Mouse (Mus musculus): ENCODE data around the gene Galntl6. TPM values are rescaled to one million over a fixed set of nuclear protein-coding genes. Genes with fewer than 3 reads are reported as not detected.

The Galntl6 gene
- total and polyA plus RNA-seq, 3 experiments: 0.03 to 0.31 TPM; not detected in 1

DNA sequence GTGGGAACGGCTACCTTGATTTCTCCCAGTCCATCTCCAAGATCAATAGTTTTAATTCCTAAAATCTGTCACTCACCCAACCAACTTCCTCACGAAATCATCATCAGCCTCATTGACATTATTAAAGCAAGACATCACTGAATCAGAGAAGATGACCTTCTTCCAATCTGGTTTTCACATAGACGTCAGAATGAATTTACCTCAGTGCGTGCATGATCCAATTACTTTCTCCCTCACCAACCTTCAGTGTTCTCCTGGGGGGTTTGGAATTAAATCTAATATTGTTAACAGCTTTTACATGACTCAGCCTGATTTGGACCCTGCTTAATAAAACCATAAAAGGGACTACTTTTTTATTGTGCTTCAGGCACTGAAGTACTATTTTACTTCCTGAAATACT lies 307.7 kb downstream of the Galntl6 start:
- DNase-seq: no peak

DNA sequence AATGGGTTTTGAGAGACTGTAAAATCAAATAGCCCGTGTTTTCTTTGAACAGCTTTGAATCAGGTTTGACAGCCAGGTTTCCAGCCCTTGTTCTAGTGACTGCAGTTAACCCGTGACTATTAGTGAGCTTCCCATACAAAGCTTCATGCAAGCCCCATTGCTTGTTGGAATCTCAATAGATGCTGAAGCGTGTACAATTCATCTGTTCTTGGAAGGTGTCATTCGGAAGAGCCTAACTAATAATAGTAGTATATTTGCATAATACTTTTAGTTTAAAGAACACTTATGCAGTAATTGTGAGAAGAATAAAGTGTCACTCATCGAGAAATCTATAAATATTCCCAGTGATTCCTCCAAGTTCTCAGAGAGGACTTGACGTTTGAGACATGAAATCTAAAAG lies 314.6 kb downstream of the Galntl6 start:
- no peak for DNase-seq

DNA sequence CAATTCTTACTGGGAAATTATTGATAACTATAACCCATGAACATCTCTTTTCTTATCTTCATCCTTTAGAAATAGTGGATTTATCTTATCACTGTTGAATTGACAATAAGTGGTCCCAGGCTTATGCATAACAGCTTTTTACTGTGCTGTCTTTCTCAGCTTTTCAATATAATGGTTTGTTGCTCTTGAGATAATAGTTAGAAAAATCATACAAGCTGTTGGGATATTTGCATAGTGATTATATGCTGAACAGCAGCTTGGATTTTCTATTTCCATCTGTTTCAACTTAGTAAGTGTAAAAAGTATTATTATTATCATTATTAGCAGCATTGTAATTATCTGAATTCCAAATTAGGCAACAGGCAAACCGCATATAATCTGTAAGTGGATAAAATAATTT lies 337.1 kb downstream of the Galntl6 start:
- no peak for DNase-seq

DNA sequence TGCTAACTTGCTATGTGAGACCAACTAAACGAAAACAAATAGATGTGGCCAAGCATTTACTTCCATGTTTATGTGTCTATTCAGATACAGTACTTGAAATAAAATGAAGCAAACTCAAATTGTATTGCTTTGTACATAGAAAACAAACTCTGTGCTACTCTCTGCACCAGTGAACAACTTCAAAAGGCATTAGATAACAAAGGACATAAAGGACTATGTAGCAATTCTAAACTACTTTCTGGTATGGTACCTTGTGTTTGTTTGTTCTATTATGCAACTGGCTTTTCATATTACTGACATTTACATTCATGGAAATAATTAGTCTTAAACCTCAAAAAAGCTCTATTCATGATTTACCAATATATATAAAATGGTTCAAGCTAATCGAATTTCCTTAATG lies 344.4 kb downstream of the Galntl6 start:
- DNase-seq: no peak

DNA sequence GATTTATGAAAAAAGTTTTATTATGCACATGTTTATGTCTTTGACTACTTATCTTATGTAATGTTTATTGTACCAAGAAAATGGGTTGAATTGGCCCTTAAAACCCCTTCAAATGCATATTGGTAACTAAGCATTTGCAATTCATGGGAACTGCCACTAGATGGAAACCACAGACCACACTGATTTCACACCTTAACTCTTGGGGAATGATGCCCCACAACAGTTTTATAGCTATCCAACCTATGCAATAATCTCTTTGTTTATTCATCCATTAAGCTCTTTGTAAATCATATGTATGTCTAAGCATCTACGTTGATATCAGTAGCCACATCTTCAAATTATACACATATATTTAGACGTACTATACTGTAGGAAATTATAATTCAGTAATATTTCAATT lies 346.3 kb downstream of the Galntl6 start:
- DNase-seq: no peak

DNA sequence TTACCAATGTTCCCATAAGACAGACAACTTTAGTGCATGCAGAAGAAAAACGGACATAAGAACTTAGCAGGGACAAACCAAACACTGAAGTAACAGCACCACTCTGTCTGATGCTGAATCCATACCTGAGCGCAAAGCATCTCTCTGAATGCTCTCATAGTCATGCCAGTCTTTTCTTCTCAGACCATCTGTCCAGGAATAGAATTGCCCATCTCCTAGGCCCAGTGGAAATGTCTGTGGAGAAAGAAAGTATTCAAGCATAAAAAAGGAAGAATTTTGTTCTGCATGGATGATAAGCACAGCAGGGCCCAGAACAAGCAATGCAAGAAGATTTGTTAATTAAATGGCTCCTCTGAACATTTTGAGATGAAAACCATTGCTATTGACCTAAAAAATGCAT lies 376.7 kb downstream of the Galntl6 start:
- no peak for DNase-seq

DNA sequence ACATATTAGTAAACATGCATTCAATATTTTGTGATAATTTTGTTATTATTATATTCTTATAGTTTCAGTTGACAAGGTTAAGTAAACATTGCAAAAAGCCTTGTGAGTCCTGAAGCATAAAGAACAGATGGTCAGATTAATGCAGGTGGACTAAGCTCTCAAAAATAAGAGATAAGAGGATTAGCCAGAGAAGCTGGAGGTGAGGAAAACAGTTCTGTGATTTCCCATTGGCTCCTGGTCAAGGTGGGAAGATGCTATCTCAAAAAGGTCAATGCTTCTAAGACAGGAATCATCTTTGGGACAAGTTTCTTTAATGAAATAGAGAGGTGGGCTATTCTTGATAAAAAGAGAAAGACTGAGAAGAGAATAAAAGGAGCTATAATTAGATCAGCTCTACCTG lies 377.8 kb downstream of the Galntl6 start:
- no peak for DNase-seq

DNA sequence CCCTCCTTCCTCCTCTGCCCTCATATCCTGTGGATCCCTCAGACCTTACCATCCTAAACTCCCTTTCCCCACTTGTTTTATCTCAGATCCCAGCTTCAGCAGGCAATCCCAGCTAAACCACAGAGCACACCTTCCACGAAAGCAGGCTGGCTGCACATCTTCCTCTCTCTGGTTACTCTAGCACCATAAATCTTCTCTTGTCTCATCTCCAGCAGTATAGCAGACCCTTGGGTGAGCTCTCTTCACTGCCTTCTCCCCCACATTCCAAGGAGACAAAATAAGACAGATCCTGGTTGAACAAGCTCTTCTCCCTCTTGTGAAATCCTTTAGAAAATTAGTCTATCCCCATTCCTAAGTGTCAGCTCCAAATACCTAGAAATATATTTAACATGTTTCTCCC lies 389.0 kb downstream of the Galntl6 start:
- DNase-seq: no peak

DNA sequence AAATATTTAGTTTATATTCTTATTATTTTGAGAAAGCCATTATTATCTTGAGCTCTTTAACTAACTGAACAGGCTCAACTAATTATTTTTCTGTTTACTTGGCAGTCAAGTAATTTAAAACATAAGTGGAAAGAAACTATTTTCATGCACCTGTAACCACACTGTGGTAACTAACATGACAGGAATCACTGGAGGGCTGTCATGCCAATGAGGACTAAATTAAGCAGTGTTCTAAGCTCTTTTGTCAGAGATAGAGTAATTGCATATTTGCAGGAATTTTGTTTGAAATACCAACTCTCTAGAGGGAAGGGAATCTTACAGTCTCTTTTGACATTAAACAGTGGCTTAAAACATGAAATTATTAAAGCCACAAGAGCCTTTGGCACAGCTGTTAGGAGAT lies 390.5 kb downstream of the Galntl6 start:
- no peak for DNase-seq

DNA sequence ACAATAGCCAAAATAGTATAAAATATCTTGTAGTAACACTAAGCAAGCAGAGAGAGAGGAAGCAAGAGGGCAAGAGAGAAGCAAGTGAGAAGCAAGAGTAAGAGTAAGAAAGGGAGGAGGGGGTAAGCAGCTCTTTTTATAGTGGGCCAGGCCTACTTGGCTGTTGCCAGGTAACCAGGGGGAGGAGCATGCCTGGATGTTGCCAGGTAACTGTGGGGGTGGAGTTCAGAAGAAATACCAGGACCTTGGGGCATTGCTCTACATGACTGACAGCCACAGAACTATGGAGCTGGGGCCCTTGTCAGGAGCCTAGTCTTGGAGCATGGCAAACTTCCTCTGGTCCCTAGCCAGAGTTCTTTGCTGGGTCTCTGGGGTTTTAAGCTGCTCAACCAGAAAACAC lies 401.9 kb downstream of the Galntl6 start:
- DNase-seq: no peak

DNA sequence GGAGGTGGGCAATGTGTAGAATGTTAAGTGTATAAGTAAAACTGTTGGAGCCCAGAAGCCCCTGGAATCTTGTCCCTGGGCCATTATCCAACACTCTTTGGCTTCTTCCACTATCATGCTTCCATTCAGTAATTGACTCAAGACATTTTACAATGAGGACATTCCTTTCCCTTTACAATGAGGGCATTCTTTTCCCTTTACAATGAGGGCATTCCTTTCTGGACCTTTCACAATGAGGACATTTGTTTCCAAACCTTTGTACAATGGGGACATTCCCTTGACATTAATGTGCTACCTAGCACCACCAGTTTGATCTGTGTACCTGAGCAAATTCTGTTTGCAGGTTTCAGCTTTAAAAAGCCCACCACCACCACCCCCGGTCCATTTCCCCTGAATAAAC lies 403.4 kb downstream of the Galntl6 start:
- no peak for DNase-seq

DNA sequence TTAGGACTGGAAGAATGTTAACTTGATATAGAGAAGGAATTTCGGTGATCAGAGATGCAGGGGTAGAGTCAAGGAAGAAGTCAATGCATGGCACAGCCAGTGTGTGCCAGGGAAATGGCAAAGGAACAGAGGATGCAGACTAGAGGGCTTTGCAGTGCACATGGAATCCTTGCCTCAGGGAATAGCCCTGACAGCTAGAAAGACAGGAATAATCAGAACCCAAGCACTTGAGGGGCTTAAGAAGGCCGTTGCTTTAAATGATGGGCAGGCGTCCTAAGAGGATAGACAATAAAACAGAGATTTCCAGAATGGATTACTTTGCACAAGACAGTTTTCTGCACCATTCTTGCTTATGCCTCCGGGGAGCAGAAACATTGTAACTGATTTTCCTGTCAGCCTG lies 425.3 kb downstream of the Galntl6 start:
- DNase-seq: no peak

DNA sequence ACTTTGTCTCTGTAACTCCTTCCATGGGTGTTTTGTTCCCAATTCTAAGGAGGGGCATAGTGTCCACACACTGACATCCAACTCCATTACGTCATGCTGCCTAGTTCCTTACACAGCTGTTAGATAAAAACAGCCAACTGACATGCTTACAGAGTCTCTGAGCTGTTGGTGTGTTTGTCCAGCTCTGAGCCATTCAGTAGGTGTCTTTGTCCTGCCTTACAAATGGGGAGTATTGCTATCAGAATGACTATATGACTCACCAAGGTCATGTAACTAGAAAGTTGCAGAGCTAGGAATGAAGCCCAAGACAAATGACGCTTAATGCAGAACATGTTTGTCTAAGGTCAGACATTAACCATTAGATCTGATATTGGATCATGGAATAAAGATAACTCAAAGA lies 449.1 kb downstream of the Galntl6 start:
- DNase-seq: peak; percentile 1

DNA sequence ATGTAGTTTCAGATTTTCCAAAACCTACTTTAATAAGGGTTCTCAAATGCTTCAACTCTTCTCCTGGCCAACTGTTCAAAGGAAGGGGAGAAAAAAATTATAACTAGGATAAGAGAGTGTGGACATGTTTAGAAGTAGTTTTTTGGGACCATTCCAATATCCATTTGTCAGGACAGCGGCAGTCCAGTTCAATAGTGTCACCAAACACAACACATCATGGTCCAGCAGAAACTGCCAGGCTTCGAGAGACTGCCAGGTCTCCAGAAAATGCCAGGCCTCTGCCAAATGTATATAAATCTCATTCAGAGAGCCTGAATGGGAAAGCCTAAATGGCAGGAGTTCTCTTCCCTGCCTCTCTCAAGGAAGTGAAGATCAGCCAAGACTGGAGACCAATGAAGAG lies 469.7 kb downstream of the Galntl6 start:
- DNase-seq: no peak

DNA sequence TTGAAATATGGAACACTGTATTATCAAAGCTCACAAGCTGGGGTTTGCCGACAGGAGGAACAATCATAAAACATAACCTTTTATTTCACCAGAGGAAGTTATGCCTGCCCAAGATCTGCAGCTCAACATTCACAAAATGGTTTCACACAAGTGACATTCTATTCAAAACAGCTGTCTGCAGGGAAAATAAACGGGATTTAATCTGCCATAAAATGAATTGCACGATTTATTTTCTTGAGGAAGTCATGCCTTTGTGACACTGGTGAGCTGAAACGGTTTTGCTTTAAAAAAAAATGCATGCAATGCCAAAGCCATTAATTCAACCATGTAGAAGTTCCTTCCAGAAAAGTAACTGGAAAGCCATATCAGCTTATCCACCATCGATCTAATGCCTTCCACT lies 494.0 kb downstream of the Galntl6 start:
- no peak for DNase-seq

DNA sequence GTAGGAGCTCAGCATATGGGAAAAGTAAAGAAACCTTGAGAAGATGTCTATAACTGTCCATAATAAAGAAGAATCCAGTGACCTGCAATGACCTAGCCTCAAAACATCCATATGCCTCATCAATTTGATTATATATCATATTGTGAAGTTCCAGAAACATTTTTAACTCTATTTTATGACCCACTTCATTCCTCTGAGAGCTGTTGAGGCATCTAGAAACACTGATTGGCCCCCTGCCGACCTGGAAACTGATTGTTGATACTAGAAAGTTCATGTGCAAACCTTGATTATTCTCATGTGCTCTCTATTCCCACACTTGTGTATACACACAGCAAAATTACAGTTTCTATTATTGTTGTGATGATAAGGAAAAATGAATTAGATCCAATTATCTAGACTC lies 494.9 kb downstream of the Galntl6 start:
- no peak for DNase-seq

DNA sequence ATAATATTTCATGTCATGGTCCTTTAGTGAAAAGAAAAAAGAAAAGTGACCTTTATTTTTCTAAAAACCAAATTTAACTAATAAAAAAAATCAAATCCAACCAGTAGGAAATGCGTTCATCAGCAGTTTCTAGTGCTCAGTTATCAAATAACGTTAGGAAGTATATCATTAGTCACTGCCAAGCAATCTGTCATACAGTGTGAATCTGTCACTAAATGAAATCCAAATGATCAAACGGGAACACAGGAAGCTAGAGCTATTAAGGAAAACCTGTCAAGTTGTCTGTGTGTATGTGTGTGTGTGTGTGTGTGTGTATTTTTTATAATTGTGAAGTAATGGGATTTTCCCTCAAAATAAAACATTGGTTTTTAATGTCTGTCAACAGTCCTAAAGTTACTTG lies 515.9 kb downstream of the Galntl6 start:
- no peak for DNase-seq

DNA sequence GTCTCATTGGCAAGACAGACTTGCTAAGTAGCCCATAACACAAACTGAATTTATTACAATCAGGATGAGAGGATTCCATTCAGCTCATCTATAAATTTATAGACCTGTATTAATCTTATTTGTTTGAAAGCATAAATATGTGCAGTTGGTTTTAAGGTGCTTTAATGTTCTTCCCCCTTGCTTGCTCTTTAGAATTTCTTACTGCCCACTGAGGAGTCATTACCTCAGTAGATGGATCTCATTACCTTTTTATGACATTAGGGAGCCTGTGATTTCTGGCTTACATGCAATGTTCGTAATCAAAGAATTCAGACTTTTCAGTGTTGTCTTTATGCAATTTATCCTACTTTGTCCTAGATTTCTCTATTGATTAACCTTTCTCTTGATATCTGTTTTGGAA lies 516.6 kb downstream of the Galntl6 start:
- DNase-seq: no peak

DNA sequence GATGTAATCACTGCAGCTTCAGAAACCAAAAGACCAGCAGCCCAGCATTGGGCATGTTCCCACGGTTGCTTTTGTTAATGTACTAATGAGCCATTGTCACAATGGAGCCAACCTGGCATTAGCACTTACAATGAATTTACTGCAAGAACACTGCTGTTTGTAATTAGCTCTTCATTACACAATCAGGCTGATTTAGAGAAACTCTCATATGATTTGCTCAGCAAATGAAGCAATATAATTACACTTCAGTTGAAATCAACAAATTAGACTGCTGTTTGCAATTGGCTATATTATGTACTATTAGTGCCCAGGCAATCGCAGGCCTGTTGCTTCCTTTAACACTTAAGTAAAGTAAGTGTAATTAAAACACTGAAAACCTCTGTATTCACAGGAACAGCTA lies 540.1 kb downstream of the Galntl6 start:
- no peak for DNase-seq

DNA sequence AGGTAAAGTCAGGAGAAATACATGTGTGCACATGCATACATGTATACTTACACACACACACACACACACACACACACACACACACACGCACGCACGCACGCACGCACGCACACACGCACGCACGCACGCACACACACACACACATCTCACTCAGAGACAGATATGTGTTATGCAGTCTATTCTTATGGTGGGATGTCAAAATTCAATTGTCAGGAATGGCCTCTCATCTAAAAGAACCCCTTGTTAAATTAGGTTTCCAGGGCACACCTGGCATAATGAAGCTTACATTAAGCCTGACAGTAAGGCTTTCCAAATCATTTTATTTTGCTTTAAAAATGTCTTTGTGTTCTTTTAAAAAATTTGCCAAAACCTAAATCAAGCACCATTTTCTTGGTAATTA lies 540.5 kb downstream of the Galntl6 start:
- DNase-seq: no peak

DNA sequence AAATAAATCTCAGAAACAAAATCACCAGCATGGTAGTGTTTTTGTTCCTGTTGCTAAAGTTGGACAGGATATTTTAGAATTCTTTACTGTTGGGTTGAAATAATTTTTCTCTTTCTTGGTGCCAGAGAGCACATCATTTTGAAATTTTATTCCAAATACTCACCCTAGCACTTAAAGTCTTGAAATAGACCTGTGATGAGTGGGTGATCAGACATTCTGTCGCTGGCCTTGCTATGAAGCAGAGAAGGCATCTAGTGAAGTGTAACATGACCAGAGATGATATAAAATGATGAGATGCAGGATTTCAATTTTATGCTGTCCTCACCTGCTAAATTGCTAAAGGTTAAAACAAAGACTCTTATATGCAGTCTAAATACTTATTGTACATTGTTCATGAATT lies 581.3 kb downstream of the Galntl6 start:
- DNase-seq: no peak

DNA sequence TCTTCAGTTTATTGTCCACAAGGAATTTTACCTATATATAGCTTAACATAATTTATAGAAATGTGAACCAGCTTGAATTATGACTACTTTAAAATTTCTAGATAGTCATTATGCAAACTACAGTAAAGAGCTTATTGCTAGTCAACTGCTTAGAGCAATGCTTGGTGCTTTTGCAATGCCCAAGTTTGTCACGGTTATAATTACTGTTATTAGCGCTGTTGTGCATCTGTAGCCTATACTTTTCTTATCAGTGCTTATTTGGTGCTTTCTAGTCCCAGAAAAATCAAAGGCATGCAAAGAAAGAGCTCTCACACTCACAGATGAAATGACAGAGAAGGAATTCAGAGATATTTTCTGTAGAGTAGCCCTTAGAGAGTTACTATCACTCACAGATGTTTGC lies 599.0 kb downstream of the Galntl6 start:
- DNase-seq: no peak

DNA sequence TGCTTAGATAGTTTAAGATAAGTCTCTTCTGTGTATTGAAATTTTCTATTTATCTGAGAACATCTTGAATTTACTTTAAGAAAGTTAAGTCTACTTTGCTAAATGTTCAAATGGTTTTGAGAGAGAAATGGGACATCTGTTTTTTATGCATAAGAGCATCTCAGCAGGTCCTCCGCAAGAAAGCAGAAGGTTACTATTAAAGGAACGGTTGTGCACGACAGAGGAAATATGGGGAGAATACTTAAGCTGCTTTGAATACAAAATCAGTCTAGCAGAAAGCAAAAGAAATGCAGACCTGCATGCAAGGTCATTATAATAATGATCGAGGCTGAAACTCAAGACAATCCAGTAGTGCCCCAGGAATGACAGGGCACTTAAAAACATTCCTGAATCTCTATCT lies 621.0 kb downstream of the Galntl6 start:
- no peak for DNase-seq

DNA sequence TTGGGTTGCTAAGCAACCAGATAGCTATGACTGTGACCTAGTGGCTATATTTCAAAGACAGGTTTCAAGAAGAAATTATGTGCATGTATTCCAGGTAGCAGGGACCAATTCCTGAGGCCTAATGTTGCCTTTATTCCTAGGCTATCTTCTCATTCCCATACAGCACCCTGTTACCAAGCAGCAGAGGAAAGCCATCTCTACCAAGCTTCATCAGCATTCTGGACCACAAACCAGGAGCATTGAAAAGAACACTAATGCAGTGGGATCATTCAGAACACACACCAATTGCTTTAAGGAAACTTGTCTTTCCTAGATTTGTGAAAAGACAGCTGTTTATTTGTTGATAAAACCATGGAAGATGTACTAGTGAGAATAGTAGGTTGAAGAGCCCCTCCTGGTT lies 622.4 kb downstream of the Galntl6 start:
- DNase-seq: no peak

DNA sequence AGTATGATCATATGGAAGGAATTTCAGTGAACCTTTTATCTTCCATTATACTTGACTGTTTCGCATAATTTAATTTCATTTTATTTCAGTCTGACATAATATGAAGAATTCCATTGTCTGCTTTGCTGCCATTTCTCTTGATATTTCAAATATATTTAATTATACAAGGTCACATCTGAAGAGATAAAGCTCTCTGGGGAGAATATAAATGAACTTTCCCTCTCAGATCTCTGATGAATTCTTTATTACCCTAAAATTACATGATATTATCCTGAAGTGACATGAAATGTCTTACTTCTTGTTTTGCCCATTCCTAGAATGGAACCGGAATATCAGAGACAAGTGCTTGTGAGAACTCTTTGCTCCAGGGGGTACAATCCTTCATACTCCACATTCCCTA lies 647.0 kb downstream of the Galntl6 start:
- no peak for DNase-seq

Measured in adrenal gland, adult 2 months (tissue).